Mouse (Mus musculus): ENCODE measurements around the gene Acta2. TPM values are rescaled to one million over a fixed set of nuclear protein-coding genes. Genes with fewer than 3 reads are reported as not detected.
"Not testable (repeated sequence)": the region's sequence is repeated elsewhere in the genome, so short reads cannot be mapped to it uniquely, and the experiment has no call there.

Acta2 gene
- total and polyA plus RNA-seq, 3 experiments: 23.2 to 96.7 (median 41.2) TPM

DNA sequence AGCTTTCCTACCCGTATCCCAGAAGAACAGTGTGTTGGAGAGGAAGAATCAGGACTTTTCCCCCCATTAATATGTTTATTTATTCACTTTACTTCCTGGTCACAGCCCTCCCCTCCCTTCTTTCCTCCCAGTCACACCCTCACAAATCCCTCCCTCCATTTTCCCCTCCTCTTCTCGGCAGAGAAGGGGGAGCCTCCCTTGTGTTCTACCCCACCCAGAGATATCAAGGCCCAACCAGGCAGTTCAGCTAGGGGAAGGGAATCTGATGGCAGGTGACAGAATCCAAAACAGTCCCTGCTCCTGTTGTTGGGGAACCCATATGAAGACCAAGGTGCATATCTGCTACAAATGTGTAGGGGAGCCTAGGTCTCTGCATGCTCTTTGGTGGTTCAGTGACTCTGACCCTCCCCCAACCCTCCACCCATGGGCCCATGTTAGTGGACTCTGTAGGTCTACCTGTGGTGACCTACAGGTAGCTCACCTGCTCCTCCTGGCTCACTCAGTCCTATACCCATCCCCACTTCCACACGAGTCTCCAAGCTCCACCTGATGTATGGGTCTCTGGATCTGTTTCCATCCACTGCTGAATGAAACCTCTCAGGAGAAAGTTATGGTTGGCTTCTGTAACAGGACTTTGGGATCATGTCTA lies 34.5 kb downstream of the Acta2 start:
- no peak for DNase-seq

DNA sequence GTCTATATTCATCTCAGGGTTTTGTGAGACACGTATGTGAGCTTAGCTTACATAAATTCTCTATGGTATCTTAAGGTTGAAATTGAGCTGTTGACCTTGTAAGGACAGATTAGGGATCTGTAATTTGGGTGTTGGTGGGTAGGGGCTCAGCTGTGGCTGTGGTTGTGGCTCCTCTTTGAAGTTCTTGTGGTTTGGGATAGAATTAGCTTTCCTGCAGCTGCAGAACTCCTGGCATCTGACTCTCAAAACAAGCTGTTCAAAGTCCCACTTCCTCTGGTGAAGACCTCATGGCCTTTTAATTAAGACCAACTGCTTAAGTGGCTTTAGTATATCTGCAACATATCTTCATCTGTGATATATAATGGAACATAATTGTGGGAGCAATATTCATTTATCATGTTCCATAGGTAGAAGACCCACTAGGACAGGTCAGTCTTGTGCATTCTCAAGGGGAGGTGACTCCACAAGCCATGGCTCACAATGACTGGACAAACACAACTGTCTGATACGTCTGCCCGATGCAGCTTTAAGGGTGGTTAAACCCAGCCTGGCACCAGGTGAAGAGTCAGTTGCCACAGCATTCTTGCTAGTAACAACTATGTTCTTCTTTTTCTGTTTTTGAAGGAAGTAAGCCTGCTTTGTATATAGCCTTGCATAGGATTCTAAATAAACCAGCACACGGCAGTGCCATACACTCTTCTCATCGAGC lies 36.0 kb downstream of the Acta2 start:
- no peak for DNase-seq

DNA sequence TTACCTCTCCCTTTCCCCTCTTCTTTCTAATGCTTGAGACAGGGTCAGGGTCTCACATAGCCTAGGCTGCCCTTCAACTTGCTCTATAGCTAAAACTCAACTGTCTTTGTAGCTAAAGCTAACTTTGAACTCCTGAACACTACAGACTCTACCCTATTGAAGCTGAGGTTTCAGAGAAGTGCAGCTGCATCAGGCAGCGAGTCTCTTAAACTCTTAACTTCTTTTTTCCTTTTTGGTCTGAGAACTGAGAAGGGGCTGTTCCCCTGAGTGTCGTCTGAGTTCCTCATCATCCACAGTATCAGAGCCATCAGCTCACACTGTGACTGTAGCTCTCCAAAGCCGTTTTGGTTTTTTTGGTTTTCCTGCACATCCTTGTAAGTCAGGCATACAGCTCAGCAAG lies 37.6 kb downstream of the Acta2 start:
- no peak for DNase-seq

DNA sequence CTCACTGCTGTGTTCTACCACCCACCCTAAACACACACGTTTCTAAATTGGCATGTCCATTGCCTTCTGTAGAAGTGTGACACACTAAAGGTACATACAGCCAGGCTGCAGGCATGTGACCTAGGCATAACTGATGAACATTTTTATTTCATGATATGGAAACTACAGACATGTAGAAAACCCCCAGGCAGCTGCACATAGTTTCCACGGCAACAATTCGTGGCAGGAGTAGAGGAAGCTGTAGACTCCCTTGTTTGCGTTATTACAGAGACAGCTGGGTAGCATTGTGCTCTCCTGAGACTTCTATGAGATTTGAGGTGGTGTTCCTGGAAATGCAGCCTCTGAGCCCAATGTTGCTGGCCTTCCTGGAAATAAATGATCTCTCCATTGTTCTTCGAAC lies 38.4 kb downstream of the Acta2 start:
- no peak for DNase-seq

DNA sequence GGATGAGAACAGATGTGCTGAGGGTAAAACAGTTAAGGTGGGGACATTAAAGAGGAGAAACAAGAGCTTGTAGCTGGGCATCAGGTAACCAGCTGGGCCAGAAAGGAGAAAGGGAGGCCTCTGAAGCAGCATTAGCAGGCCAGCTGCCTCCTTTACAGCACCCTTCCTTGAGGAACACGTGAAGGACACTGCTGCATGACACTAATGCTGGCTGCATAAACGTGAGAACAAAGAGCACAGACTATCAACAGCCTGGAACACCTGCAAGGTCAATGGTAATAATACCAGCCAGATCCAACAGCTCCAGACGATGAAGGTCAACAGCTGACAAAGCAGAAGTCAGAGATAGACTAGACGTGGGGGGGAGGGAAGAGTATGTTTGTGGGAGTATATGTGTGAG lies 41.3 kb downstream of the Acta2 start:
- no peak for DNase-seq

DNA sequence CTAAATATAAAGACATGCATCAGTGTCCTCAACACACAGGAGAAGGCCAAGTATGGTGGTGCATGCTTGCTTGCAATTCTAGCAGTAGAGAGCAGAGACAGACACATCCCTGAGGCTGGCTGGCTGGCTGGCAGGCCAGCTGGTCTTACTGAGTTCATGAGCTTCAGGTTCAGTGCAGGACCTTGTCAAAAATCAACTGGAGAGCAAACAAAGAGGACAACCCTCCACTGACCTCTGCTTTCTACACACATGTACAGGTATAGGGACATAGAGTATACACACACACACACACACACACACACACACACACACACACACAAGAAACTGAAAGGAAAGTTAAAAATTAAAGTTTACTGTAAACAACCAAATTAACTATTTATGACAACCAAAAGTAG lies 42.1 kb downstream of the Acta2 start:
- DNase-seq: no peak

DNA sequence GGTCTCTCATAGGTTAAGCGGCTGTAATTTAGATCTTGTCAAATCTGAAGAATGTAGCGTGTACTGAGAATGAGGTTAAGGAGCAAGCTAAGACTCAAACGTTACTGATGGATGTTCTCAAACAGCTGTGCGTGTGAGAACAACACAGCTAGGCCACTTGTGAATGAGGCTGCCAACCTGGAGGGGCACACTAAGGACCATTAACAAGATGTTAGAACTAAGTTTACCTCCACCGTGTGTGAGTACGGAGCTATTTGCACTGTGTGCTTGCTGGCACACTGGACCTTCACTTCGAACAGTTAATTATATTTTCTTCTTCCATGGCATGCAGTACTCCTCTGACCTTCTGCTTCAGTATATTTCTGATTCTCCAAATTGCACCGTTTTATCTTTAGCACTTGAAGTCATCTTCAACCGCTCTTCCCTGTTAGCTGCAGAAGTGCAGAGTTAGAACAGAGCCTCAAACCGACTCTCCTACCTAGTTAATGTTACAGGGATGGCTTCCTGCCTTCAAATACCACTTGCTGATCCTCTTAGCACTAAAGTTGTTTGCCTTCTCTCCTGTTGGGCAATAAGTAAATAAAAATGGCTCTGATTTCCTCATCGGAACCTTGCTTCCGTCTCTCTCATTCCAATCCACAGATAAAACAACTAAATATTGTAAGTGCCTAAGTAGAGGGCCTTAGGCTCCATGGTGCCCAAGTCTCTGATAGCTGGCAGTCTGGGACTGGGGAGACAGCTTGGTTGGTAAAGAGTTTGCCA lies 42.7 kb downstream of the Acta2 start:
- DNase-seq: no peak

- DNase-seq: no peak
Measured at GRCm38 (mm10) chr19:34210841-34211240, 44.5 kb downstream of the Acta2 start.

- DNase-seq: no peak
Measured at GRCm38 (mm10) chr19:34209930-34210581, 45.3 kb downstream of the Acta2 start.

DNA sequence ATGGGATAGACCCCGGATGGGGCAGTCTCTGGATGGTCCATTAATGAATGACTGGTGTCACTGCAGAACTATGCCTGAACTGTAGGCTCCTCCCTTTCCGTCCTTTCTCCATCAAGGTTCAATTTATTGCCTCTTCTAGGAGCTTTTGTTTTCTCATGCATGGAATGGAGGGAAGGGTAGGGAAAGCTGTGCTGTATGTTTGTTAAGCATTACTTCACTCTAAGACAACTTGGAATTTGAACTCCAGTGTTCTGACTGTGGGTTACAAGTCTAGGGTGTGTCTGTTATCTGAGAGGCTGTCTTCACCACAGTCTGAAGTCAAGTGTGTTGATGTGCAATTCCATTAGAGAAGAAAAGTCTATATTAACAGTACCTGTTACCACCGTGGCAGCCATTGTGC lies 46.4 kb downstream of the Acta2 start:
- no peak for DNase-seq

- no peak for DNase-seq
Measured at GRCm38 (mm10) chr19:34206760-34207440, 48.5 kb downstream of the Acta2 start.

- DNase-seq: not testable (repeated sequence)
Measured at GRCm38 (mm10) chr19:34206128-34206527, 49.3 kb downstream of the Acta2 start.

DNA sequence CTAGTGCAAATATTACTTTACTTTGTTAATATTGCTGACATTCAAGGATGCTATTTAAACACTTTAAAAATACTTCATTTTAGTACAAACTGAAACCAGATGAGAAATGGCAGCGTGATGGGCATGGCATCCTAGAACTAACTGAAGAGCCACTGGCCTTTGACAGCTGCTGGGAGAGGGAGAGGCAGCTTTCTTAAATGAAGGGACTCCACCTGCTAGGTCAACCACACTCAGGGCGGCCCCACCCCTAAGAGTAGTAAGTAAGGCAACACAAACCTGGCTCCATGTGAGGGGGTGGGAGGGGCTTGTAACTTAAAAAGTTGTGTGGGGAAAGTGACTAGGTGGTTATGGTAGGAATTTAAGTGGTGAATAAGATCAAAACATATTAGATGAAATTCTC lies 52.7 kb downstream of the Acta2 start:
- no peak for DNase-seq

DNA sequence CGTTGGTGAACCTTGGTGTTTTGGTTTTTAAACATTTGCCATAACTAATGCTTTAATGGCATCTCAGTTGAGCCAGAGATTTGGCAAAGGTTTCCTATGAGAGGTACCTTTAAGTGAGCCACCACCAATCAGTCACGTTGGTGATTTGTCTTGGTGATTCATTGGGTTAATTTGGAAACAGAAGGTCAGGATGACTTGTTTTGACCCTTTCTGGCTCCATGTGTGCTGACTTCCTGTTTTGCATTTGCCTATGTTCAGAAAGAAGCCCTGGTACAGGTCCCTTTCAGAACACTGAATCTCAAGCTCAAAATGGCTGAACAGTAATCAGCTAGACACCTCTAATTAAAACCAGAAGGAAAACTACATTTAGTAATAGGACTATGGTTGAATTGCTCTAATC lies 55.9 kb downstream of the Acta2 start:
- DNase-seq: peak; percentile 20

DNA sequence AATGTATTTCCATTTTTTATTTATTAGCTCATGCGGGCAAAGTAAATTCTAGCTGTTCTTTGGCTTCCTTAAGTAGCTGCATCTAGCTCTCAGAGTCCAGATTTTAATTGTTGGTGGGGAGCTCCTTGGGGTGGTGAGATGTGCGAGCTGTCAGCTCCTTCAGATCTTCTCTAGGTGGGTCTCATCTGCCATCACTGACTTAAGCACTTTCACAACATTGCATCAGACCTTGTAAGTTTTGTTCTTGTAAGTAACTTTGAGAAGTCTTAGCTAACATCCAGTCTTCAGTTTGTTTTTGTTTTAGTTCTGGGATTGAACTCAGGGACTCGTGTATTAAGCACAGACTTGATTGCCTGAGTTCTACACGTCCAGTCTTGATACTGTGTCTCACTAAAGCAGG lies 56.5 kb downstream of the Acta2 start:
- DNase-seq: no peak

- DNase-seq: no peak
Measured at GRCm38 (mm10) chr19:34198066-34198465, 57.3 kb downstream of the Acta2 start.

DNA sequence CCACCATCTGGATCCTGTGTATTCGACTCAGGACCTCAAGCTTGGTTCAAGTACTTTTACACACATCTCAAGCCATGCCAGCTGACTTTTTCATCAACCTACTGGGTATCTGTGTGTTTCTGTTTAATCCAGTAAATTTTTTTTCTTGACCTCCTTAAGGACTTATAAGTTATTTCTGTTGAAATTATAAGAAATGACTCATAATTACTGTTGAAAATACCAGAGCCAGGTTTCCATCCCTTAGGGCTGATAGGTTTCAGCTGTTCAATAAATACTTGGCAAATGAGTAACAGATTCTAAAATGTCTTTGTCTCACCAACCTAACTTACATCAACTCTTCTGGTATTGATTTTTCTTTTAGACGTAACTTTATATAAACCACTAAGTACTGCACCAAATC lies 60.4 kb downstream of the Acta2 start:
- DNase-seq: no peak

DNA sequence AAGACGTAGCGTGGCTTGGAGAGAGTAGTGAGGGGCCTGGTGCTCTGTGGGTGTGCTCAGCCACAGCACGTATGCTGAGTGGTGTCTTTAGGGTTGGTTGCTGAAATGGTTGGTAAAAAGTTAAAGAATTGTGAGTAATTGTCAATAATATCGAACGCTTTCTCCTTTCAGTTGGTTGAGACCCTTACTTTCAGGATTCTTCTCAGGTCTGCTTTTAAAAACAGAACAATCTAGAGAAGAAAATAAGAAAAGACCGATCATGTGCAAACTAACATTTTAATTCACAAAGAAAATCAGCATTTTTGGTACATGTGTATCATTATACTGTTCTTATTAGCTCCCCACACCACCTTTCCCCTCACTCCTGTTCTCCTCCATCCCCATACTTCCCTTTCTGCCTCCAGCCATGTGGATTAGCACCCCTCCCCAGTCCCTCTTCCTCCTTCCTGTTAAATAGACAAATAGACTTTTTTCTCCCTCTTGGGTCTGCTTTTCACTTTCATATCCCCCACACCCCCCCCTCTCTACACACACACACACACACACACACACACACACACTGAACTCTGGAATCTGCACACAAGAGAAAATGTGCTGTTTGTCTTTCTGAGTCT lies 61.2 kb downstream of the Acta2 start:
- DNase-seq: no peak

GRCm38 (mm10) chr19:34193683-34194082 lies 61.7 kb downstream of the Acta2 start:
- no peak for DNase-seq

DNA sequence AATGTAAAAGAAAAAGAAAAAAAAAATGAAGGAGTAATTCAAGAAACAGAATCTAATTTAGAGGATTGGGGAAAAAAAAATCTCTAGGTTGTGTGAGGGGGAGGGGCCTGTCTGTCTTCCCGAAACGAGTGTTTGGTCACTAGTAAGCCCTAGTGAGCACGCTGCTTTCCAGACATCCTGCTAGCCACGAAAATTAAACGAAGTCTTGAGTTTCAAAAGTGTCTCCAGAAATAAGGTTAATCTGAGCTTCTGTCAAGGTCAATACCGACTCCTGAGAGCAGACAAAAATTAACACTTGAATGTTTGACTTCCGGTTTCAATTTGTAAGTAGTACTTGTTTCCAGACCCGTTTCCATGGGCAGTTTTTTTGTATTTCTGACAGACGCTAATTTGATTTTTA lies 62.2 kb downstream of the Acta2 start:
- peak; percentile 41 for DNase-seq

Measured in adrenal gland, adult 2 months (tissue).